Mouse (Mus musculus) embryonic facial prominence, embryonic 10.5 days (tissue): ENCODE measurements around the gene Nop16. TPM values are rescaled to one million over a fixed set of nuclear protein-coding genes. Genes with fewer than 3 reads are reported as not detected.

Experiments used
- DNase-seq: peaks from one replicate; pipeline ENCODE4 v3.0.0-alpha.2; 2017; ENCODE audit warnings: low spot score
- H3K27ac ChIP-seq: fragments of 300-500 bp; sonication (generic); replicated peaks from 2 replicates; pipeline ENCODE4 v1.5.1; 2016; ENCODE audit warnings: mild to moderate bottlenecking
- H3K27me3 ChIP-seq: fragments of 300-500 bp; sonication (generic); replicated peaks from 2 replicates; pipeline ENCODE4 v1.6.1; 2016; ENCODE audit warnings: low read depth, mild to moderate bottlenecking; ENCODE audit not compliant: poor library complexity, severe bottlenecking
- H3K36me3 ChIP-seq: fragments of 300-500 bp; sonication (generic); replicated peaks from 2 replicates; pipeline ENCODE4 v1.6.1; 2016; ENCODE audit warnings: mild to moderate bottlenecking, moderate library complexity
- H3K4me1 ChIP-seq: fragments of 300-500 bp; sonication (generic); 2 replicates; pipeline ENCODE4 v1.6.1; 2016
- H3K4me3 ChIP-seq: fragments of 300-500 bp; sonication (generic); 2 replicates; pipeline ENCODE4 v1.5.1; 2016; ENCODE audit warnings: mild to moderate bottlenecking, moderate library complexity
- H3K9me3 ChIP-seq: fragments of 300-500 bp; sonication (generic); 2 replicates; pipeline ENCODE4 v1.6.1; 2016; ENCODE audit warnings: mild to moderate bottlenecking
- WGBS: fragments of 180-500 bp; shearing (Covaris S2); methylation state at CpG from one replicate; pipeline ENCODE4 v1.1.7; 2016; 5-methylcytosine and 5-hydroxymethylcytosine counted together
- polyA plus RNA-seq: library from polyadenylated mRNA; unstranded; fragments of >200 nt; fragmentation: Nextera tagmentation; extraction: Ambion mirVana; gene quantifications from 2 replicates; pipeline ENCODE4 v1.2.1, GENCODE M21; 2016

The Nop16 gene
- polyA plus RNA-seq, 1 experiment from 2014 or later, result 112 TPM

DNA sequence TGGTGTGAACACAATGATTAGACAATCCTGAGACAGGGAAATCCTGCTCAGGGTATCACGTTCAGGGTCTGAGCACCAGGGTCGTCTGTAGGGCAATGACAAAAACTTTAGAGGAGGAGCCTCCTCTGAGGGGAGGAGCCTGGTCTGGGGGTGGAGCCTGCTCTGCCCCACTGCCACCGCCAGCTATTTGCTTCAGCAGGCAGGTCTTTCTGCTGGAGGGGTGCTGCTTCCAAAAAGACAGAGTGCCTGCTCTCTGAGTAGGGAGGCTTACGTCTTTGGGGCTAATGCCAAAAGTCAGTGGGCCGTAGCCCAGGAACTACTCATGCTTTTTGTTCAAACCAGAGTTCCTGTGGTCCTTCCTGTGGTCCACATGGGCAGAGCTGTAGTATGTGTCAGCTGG is 21.5 kb downstream of the Nop16 start:
- Histone ChIP-seq H3K4me3 (no peak overlapping the region), H3K27me3 (peaks cover 8% of the 10 kb centered on the region), H3K27ac (no peak overlapping the region), H3K4me1 (peaks cover 21% of the 10 kb centered on the region), H3K9me3 (no peaks in the 10 kb centered on the region), H3K36me3 (peaks cover 5% of the 10 kb centered on the region)
- 41% methylated on average over 5 of the region's 5 CpGs for WGBS
- DNase-seq, result no peak

GRCm38 (mm10) chr13:54565594-54566345 is 24.1 kb downstream of the Nop16 start:
- H3K36me3 ChIP-seq, result peaks cover 31% of the 10 kb centered on the region
- H3K9me3 ChIP-seq, result no peaks in the 10 kb centered on the region
- H3K4me3 ChIP-seq, result peak overlapping the region; percentile 89
- peak; percentile 61 for DNase-seq
- H3K4me1 ChIP-seq, result peaks cover 21% of the 10 kb centered on the region
- H3K27me3 ChIP-seq, result no peaks in the 10 kb centered on the region
- 37% methylated on average over 8 of the region's 8 CpGs for WGBS
- H3K27ac ChIP-seq, result peak overlapping the region; percentile 94

DNA sequence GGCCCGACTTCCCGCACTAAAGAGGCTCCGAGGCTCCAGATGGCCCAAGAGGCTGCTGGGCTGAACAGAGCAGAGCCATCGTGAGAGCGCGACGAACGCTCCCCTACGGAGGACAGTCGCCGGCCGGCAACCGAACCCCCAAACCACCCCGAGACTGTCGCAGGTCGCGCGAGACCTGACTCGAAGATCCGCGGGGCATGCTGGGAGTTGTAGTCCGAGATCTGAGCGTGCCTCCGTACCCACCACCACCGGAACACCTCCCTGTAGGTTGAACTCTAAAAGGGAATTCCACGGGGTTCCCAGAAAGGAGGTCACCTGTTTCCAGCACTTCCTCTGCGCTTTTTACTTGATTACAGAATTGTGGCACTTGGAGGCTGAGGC is 24.7 kb downstream of the Nop16 start, which contains the start of gene 4833439L19Rik:
TSS of gene 4833439L19Rik (minus strand) at position 235 of the 381 bp plus-strand sequence.
- Histone ChIP-seq H3K27ac (peak within 1 kb of the TSS; percentile 94), H3K4me1 (peaks cover 21% of the 10 kb centered on the region)
- WGBS, result under 1% methylated on average over 27 of the region's 27 CpGs

GRCm38 (mm10) chr13:54564232-54565200 is 25.4 kb downstream of the Nop16 start:
- Histone ChIP-seq H3K27me3 (no peaks in the 10 kb centered on the region), H3K4me3 (peak overlapping the region; percentile 89), H3K4me1 (peaks cover 21% of the 10 kb centered on the region), H3K27ac (peak overlapping the region; percentile 94), H3K36me3 (peaks cover 44% of the 10 kb centered on the region), H3K9me3 (no peaks in the 10 kb centered on the region)
- no peak for DNase-seq
- WGBS, result 14% methylated on average over 45 of the region's 45 CpGs

More for the DNA sequence above, 24.7 kb downstream of the Nop16 start, which contains the start of gene 4833439L19Rik:
- H3K9me3 ChIP-seq, result no peaks in the 10 kb centered on the region
- peak within 1 kb of the TSS; percentile 89 for H3K4me3 ChIP-seq
- peaks cover 37% of the 10 kb centered on the region for H3K36me3 ChIP-seq
- peak; percentile 95 for DNase-seq
- no peaks in the 10 kb centered on the region for H3K27me3 ChIP-seq

DNA sequence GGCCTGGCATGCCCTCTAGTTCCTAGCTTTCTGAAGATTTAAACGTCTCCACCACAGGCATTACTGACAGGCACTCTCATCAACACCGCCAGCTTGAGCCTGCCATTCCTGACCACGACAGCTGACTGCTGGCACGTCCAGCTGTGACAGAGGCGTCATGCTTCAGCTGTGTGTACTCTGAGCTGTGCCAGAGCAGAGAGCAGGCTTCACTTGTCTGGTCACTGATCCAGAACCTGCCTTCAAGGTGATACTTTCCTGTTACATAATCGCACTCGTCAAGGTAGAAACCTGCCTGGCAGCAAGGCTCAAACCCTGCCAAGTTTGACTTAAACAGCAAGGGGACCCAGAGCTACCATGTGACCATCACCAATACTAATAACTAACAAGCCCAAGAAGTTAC is 27.3 kb downstream of the Nop16 start:
- no peaks in the 10 kb centered on the region for H3K27me3 ChIP-seq
- WGBS, result 87% methylated on average over 7 of the region's 7 CpGs
- no peak for DNase-seq
- no peak overlapping the region for H3K27ac ChIP-seq
- H3K4me3 ChIP-seq, result no peak overlapping the region
- H3K36me3 ChIP-seq, result peaks cover 63% of the 10 kb centered on the region
- peaks cover 17% of the 10 kb centered on the region for H3K4me1 ChIP-seq
- H3K9me3 ChIP-seq, result no peaks in the 10 kb centered on the region

- no peak overlapping the region for H3K4me3 ChIP-seq
- WGBS, result 92% methylated on average over 7 of the region's 7 CpGs
- no peaks in the 10 kb centered on the region for H3K27me3 ChIP-seq
- H3K4me1 ChIP-seq, result peaks cover 12% of the 10 kb centered on the region
- peaks cover 83% of the 10 kb centered on the region for H3K36me3 ChIP-seq
- no peaks in the 10 kb centered on the region for H3K9me3 ChIP-seq
- DNase-seq, result no peak
- H3K27ac ChIP-seq, result no peak overlapping the region
These were observed 29.3 kb downstream of the Nop16 start for GRCm38 (mm10) chr13:54560608-54561007.

DNA sequence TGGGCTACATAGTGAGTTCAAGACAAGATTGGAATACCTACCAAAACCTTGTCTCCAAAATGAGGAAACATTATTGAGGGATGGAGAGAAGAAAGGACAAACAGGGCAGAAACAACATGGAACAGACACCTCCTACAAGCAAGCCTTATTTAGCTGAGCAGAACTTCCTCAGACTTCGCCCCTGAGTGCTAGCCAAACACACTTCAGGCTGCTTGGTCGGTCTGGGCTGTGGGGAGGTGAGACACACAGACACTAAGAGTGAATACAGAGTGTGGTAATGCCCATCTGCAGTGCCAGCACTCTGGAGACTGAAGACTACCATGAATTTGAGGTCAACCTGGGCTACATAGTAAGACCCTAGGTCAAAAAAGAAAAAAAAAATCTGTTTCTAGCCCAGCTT is 30.2 kb downstream of the Nop16 start:
- Histone ChIP-seq H3K4me1 (peaks cover 9% of the 10 kb centered on the region), H3K27ac (no peak overlapping the region), H3K9me3 (no peaks in the 10 kb centered on the region), H3K27me3 (no peaks in the 10 kb centered on the region), H3K36me3 (peaks cover 92% of the 10 kb centered on the region), H3K4me3 (no peak overlapping the region)
- 98% methylated on average over 2 of the region's 2 CpGs for WGBS
- no peak for DNase-seq

DNA sequence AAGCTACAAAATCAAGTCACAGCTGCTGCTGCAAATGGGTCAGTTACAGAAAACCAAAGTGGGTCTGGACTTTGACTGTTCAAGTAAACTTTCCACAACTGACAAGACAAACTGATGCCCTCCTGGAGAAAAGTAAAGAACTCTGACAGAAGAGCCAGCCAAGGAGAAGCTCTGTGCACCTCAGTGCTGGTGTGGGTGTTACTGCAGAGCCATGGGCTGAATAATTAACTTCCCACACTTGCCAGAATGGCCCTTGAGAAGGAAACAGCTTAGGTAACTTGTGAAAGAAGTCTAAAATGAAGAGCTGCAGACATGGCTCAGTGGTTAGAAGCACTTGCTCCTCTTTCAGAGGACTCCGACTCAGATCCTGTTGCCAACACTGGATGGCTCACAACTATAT is 32.2 kb downstream of the Nop16 start:
- Histone ChIP-seq H3K27ac (no peak overlapping the region), H3K4me1 (no peaks in the 10 kb centered on the region), H3K36me3 (peaks cover 98% of the 10 kb centered on the region), H3K9me3 (no peaks in the 10 kb centered on the region), H3K4me3 (no peak overlapping the region), H3K27me3 (no peaks in the 10 kb centered on the region)
- no peak for DNase-seq
- 97% methylated on average over 1 of the region's 1 CpGs for WGBS

- H3K36me3 ChIP-seq, result peaks cover 98% of the 10 kb centered on the region
- H3K27me3 ChIP-seq, result no peaks in the 10 kb centered on the region
- 95% methylated on average over 3 of the region's 3 CpGs for WGBS
- H3K9me3 ChIP-seq, result no peaks in the 10 kb centered on the region
- no peaks in the 10 kb centered on the region for H3K4me1 ChIP-seq
- H3K27ac ChIP-seq, result no peak overlapping the region
- H3K4me3 ChIP-seq, result no peak overlapping the region
- no peak for DNase-seq
These were observed 33.1 kb downstream of the Nop16 start for GRCm38 (mm10) chr13:54556796-54557195.

GRCm38 (mm10) chr13:54556176-54556575 is 33.7 kb downstream of the Nop16 start:
- Histone ChIP-seq H3K9me3 (no peaks in the 10 kb centered on the region), H3K4me1 (no peaks in the 10 kb centered on the region), H3K36me3 (peaks cover 98% of the 10 kb centered on the region), H3K27ac (no peak overlapping the region), H3K27me3 (no peaks in the 10 kb centered on the region), H3K4me3 (no peak overlapping the region)
- DNase-seq, result no peak
- WGBS, result 92% methylated on average over 9 of the region's 9 CpGs

GRCm38 (mm10) chr13:54548036-54548435 is 41.9 kb downstream of the Nop16 start:
- H3K36me3 ChIP-seq, result peaks cover 82% of the 10 kb centered on the region
- no peak for DNase-seq
- H3K4me1 ChIP-seq, result no peaks in the 10 kb centered on the region
- H3K27ac ChIP-seq, result no peak overlapping the region
- no peaks in the 10 kb centered on the region for H3K9me3 ChIP-seq
- WGBS, result 87% methylated on average over 7 of the region's 7 CpGs
- no peak overlapping the region for H3K4me3 ChIP-seq
- no peaks in the 10 kb centered on the region for H3K27me3 ChIP-seq
